Mouse (Mus musculus) lung, postnatal 0 days (tissue): ENCODE results near the gene Mylk2.

Experiments
- CTCF ChIP-seq: IDR thresholded peaks from 2 replicates; pipeline ENCODE4 v1.5.1; 2016; ENCODE audit warnings: antibody characterized with exemption, mild to moderate bottlenecking
- EP300 ChIP-seq: IDR thresholded peaks from 2 replicates; pipeline ENCODE4 v1.6.1; 2016; ENCODE audit warnings: antibody characterized with exemption, mild to moderate bottlenecking, control low read depth

- no peak for TF ChIP-seq CTCF
- no peak for TF ChIP-seq EP300
Observed at GRCm38 (mm10) chr2:152951850-152952720, 40.9 kb downstream of the Mylk2 start.
